Mouse (Mus musculus) E14TG2a.4 (cell line): ENCODE measurements around the gene Gm11555.
"Not testable (repeated sequence)": the region's sequence is repeated elsewhere in the genome, so short reads cannot be mapped to it uniquely, and the experiment has no call there.

Experiments used
- H3K27me3 ChIP-seq: 2 replicates; pipeline ENCODE4 v1.6.1; 2014; ENCODE audit warnings: low read length, control low read depth; ENCODE audit not compliant: insufficient read depth
- H3K36me3 ChIP-seq: 2 replicates; pipeline ENCODE4 v1.6.1; 2014; ENCODE audit warnings: low read length, control low read depth; ENCODE audit not compliant: insufficient read depth
- H3K4me1 ChIP-seq: replicated peaks from 2 replicates; pipeline ENCODE4 v1.6.1; 2014; ENCODE audit warnings: low read depth, low read length, control low read depth
- H3K4me3 ChIP-seq: replicated peaks from 2 replicates; pipeline ENCODE4 v1.5.1; 2014; ENCODE audit warnings: mild to moderate bottlenecking, low read length
- H3K9me3 ChIP-seq: 2 replicates; pipeline ENCODE4 v1.6.1; 2014; ENCODE audit warnings: low read length, control low read depth
- CTCF ChIP-seq: conservative IDR thresholded peaks from 2 replicates; pipeline ENCODE4 v1.5.1; 2014; ENCODE audit warnings: low read length
- NANOG ChIP-seq: IDR thresholded peaks from 2 replicates; pipeline ENCODE4 v1.6.1; 2014; ENCODE audit warnings: borderline replicate concordance, low read length, mixed read lengths
- POU5F1 ChIP-seq: IDR thresholded peaks from 2 replicates; pipeline ENCODE4 v1.6.1; 2014; ENCODE audit warnings: low read length, borderline replicate concordance

The Gm11555 gene

GRCm38 (mm10) chr11:99650136-99650535, at the start of gene Gm11555:
Gene Gm11555 (minus strand): TSS chr11:99650236.
- Histone ChIP-seq H3K36me3 (no peaks in the 10 kb centered on the region), H3K4me3 (no peak within 1 kb of the TSS), H3K27me3 (no peaks in the 10 kb centered on the region), H3K9me3 (no peaks in the 10 kb centered on the region), H3K4me1 (no peaks in the 10 kb centered on the region)
- TF ChIP-seq CTCF, result no peak
- TF ChIP-seq NANOG, result no peak
- no peak for TF ChIP-seq POU5F1

GRCm38 (mm10) chr11:99690463-99690862, 40.4 kb upstream of the Gm11555 start, which contains the start of gene Gm14190:
Gene Gm14190 (minus strand): TSS chr11:99690740.
- Histone ChIP-seq H3K4me1 (no peaks in the 10 kb centered on the region), H3K27me3 (no peaks in the 10 kb centered on the region), H3K36me3 (no peaks in the 10 kb centered on the region), H3K9me3 (no peaks in the 10 kb centered on the region), H3K4me3 (no peak within 1 kb of the TSS)
- no peak for TF ChIP-seq POU5F1
- no peak for TF ChIP-seq CTCF
- no peak for TF ChIP-seq NANOG

GRCm38 (mm10) chr11:99685235-99685634, 35.2 kb upstream of the Gm11555 start:
- not testable (repeated sequence) for H3K4me3 ChIP-seq, H3K4me1 ChIP-seq, H3K9me3 ChIP-seq, H3K27me3 ChIP-seq, H3K36me3 ChIP-seq

DNA sequence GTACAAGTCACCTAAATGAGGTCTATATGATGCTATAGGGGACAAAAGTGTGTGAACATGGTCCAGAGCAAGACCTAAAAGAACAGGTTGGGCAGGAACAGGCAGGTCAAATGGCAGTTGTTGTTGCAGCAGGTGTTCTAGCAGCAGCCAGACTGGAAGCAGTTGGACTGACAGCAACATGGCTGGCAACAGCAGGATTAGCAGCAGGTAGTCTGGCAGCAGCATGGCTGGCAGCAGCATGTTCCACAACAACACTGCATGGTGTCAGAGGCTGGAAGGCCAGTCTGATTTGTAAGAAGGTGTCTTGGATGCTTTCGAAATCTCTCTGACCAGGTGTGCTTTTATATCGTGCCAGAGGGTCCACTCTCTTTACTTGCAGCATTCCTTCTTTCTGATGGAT, 33.4 kb upstream of the Gm11555 start:
- H3K4me3 ChIP-seq, result no peak overlapping the region
- H3K36me3 ChIP-seq, result no peaks in the 10 kb centered on the region
- TF ChIP-seq CTCF (no peak), POU5F1 (no peak), NANOG (no peak)
- H3K27me3 ChIP-seq, result no peaks in the 10 kb centered on the region
- no peaks in the 10 kb centered on the region for H3K9me3 ChIP-seq
- no peaks in the 10 kb centered on the region for H3K4me1 ChIP-seq

- Histone ChIP-seq H3K27me3 (no peaks in the 10 kb centered on the region; the same call in 1 of the 2 replicates), H3K4me1 (no peaks in the 10 kb centered on the region), H3K4me3 (no peak within 1 kb of the TSS), H3K36me3 (no peaks in the 10 kb centered on the region), H3K9me3 (peaks cover 11% of the 10 kb centered on the region)
- no peak for TF ChIP-seq NANOG
- TF ChIP-seq POU5F1, result no peak
- TF ChIP-seq CTCF, result no peak
These were observed 15.8 kb upstream of the Gm11555 start, which contains the start of gene Krtap4-6 for GRCm38 (mm10) chr11:99665860-99666259. Gene Krtap4-6 (minus strand): TSS chr11:99665960.

- no peaks in the 10 kb centered on the region for H3K36me3 ChIP-seq
- no peak for TF ChIP-seq CTCF
- TF ChIP-seq NANOG, result no peak
- no peak for TF ChIP-seq POU5F1
- peaks cover 20% of the 10 kb centered on the region for H3K4me1 ChIP-seq
- no peaks in the 10 kb centered on the region for H3K27me3 ChIP-seq
- peaks cover 4% of the 10 kb centered on the region for H3K9me3 ChIP-seq
- no peak overlapping the region for H3K4me3 ChIP-seq
These were observed 12.8 kb upstream of the Gm11555 start for GRCm38 (mm10) chr11:99662802-99663201.

GRCm38 (mm10) chr11:99659256-99659655, 9.2 kb upstream of the Gm11555 start:
- peaks cover 32% of the 10 kb centered on the region for H3K4me1 ChIP-seq
- H3K9me3 ChIP-seq, result no peaks in the 10 kb centered on the region
- no peak overlapping the region for H3K4me3 ChIP-seq
- no peaks in the 10 kb centered on the region for H3K27me3 ChIP-seq
- TF ChIP-seq CTCF (no peak), POU5F1 (no peak), NANOG (no peak)
- H3K36me3 ChIP-seq, result no peaks in the 10 kb centered on the region

- H3K4me1 ChIP-seq, result peaks cover 32% of the 10 kb centered on the region
- not testable (repeated sequence) for H3K27me3 ChIP-seq, H3K9me3 ChIP-seq, H3K36me3 ChIP-seq, H3K4me3 ChIP-seq
These were observed 8.5 kb upstream of the Gm11555 start, which contains the start of gene Gm11563 for GRCm38 (mm10) chr11:99658467-99659010. Gene Gm11563 (minus strand): TSS chr11:99658960.

GRCm38 (mm10) chr11:99657051-99657450, 7.0 kb upstream of the Gm11555 start:
- Histone ChIP-seq H3K9me3 (no peaks in the 10 kb centered on the region), H3K4me1 (peaks cover 32% of the 10 kb centered on the region), H3K4me3 (no peak overlapping the region), H3K36me3 (no peaks in the 10 kb centered on the region), H3K27me3 (no peaks in the 10 kb centered on the region)
- TF ChIP-seq NANOG, result no peak
- TF ChIP-seq CTCF, result no peak
- TF ChIP-seq POU5F1, result no peak
